8 mouse cellular contexts compared by ENCODE assay signal in the genomic region with DNA sequence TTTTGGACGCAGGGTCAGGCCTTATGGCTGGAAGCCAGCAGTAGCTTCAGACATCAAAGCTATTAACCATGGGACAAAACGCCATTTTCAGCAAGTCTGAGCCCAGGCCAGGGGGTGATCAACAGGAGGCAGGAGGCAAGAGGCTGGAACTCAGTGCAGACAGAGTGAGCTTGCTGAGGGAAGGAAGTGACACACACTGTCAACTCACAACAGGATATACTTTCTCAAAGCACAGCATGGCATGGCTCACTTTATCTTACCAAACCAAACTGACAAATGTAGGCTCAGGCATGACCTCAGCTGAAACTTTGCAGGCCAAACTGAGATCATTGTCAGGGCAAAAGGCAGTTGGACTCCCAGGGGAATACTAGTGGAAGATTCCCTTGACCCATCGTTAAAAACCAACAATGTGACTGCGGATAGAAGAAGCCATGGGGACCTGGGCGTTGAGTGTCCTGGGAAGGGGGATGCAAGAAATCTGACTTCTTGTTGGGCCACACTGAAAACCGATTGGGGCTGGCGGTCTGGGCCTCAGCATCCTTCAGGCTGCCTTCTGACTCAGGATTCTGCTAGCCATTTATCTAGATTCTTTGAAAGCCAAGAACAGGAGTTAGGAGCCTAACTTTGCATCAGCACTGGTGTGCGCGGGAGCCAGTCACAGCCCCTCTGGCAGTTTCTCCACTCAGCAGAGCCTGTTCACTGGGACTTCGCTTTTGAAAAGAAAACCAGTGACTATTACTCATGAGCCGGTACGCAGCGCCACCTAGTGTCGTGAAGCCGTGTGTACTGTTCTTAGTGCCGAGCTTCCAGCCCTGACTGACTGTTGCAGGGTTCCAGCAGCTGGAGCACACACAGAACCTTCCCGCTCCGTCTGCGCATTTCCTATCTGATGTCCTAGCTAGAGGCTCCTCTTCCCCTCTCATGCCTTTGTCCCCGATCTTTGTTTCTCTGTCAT.
DNase-seq lines count a peak whose midpoint lies in the region; ATAC-seq and TF ChIP-seq lines count a peak whose summit lies in the region.

No protein-coding gene starts in this region.

- WGBS in cerebellum, adult 2 months, result 19% methylated on average over 20 of the region's 20 CpGs
- whole genome bisulfite sequencing in lung, embryonic 14.5 days, result 17% methylated on average over 20 of the region's 20 CpGs

- no peaks in the 10 kb centered on the region for H3K36me3 ChIP-seq in lung, embryonic 14.5 days (ENCODE audit: insufficient read depth)

- H3K4me3 ChIP-seq in cerebellum, adult 2 months (replicated peaks; ENCODE audit: insufficient read depth, low read depth, low read length), result no peak overlapping the region
- H3K4me3 ChIP-seq in lung, embryonic 14.5 days (ENCODE audit: low read depth, low read length), result no peak overlapping the region

- no peak for TF ChIP-seq POLR2A in cerebellum, adult 2 months (IDR thresholded peaks at IDR 0.05; ENCODE audit: borderline replicate concordance, insufficient read depth, low read length)

- H3K4me1 ChIP-seq in cerebellum, adult 2 months (ENCODE audit: control insufficient read depth, insufficient read depth, low read length), result peaks cover 6% of the 10 kb centered on the region
- no peaks in the 10 kb centered on the region for H3K4me1 ChIP-seq in lung, embryonic 14.5 days (ENCODE audit: insufficient read depth)

- no peak overlapping the region; the same call in 1 of the 2 replicates for H3K4me2 ChIP-seq in lung, embryonic 14.5 days

- TF ChIP-seq CTCF in cerebellum, adult 2 months (IDR thresholded peaks at IDR 0.05; ENCODE audit: borderline replicate concordance, insufficient read depth, low read depth, low read length), result peak; percentile 98
- peak; percentile 96 for TF ChIP-seq CTCF in lung, embryonic 14.5 days (IDR thresholded peaks at IDR 0.05; ENCODE audit: low read depth)

- no peaks in the 10 kb centered on the region for H3K27me3 ChIP-seq in cerebellum, adult 2 months (ENCODE audit: control insufficient read depth, insufficient read depth, low read length)
- no peaks in the 10 kb centered on the region for H3K27me3 ChIP-seq in lung, embryonic 14.5 days (ENCODE audit: insufficient read depth, low read length)

- no peak overlapping the region for H3K27ac ChIP-seq in cerebellum, adult 2 months (ENCODE audit: insufficient read depth, low read length)
- no peak overlapping the region; the same call in 1 of the 2 replicates for H3K27ac ChIP-seq in lung, embryonic 14.5 days (ENCODE audit: low read depth)

- peak; percentile 58 for DNase-seq in MEL-GATA-1-ER (ENCODE audit: extremely low read depth, low read depth)
- peak; percentile 76 to 88 for DNase-seq in cerebellum, adult 2 months
- peak; percentile 93 for DNase-seq in forelimb bud, embryonic 11.5 days (ENCODE audit: low read depth, low spot score)
- DNase-seq in layer of hippocampus, adult 8-10 months (ENCODE audit: low spot score in 2 of 2), result peak; percentile 77 to 93
- peak; percentile 98 for DNase-seq in lung, embryonic 14.5 days
- peak; percentile 79 for DNase-seq in testis, postnatal 14 days (ENCODE audit: low spot score)

- peak; percentile 64 to 87 for ATAC-seq in hematopoietic stem cell, adult 5-6 weeks (replicated peaks in 1 of 2; ENCODE audit: insufficient read depth in 1 of 2, low FRiP score in 2 of 2, low TSS enrichment in 1 of 2, low read depth in 1 of 2, poor library complexity in 2 of 2, severe bottlenecking in 2 of 2)
- ATAC-seq in lung, embryonic 14.5 days (ENCODE audit: insufficient read depth), result peak; percentile 91
- ATAC-seq in neutrophil, adult 5-6 weeks (ENCODE audit: extremely low read depth, insufficient number of reproducible peaks, low FRiP score, poor library complexity, severe bottlenecking), result peak; percentile 88

- no peak overlapping the region for H3K9ac ChIP-seq in lung, embryonic 14.5 days

- no peaks in the 10 kb centered on the region for H3K9me3 ChIP-seq in lung, embryonic 14.5 days (ENCODE audit: low read depth, low read length)
